Comparison of ENCODE assay signal across 24 mouse cellular contexts in the genomic region with DNA sequence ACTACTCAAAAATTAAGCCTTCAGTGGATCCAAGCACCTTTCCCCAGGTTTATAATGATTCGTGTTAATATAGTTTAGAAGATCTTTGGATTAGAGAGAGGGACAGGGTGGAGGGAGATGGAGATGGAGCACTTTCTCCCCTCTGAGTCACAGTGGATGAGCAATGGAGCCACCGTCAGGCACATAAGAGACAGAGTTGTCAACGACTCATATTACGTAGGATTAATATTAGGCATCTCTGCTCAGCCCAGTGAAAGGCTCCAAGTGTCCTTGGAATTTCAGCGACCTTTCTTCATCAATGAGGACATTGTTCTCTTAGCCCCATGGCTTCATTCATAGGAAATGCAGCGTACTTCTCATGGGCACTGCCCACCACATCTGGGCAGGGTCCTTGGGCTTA.
DNase-seq lines count a peak whose midpoint lies in the region; ATAC-seq lines count a peak whose summit lies in the region.
"Had no signal": no experiment of that assay in that cellular context is flagged by ENCODE, and none has a peak within 500 bp of the region (broad histone marks: within the 10 kb centered on the region; RNA-seq: fewer than 3 reads in every experiment).

No protein-coding gene starts in this region.

- 0 out of 2 replicates have a peak overlapping the region, but pooled peaks have one; percentile 2 for H3K27ac ChIP-seq in hindbrain, embryonic 12.5 days
- H3K27ac ChIP-seq in hindbrain, embryonic 14.5 days: no peak overlapping the region
- 0 out of 2 replicates have a peak overlapping the region, but pooled peaks have one; percentile 14 for H3K27ac ChIP-seq in embryonic facial prominence, embryonic 10.5 days (replicated peaks)
- H3K27ac ChIP-seq: embryonic facial prominence, embryonic 12.5 days; forebrain, embryonic 12.5 days; heart, embryonic 13.5 days; kidney, postnatal 0 days had no signal

- H3K9ac ChIP-seq in hindbrain, embryonic 12.5 days: no peak overlapping the region
- no peak overlapping the region for H3K9ac ChIP-seq in hindbrain, embryonic 14.5 days
- H3K9ac ChIP-seq: embryonic facial prominence, embryonic 12.5 days; forebrain, embryonic 12.5 days; forebrain, postnatal 0 days; heart, embryonic 13.5 days had no signal

- DNase-seq in adrenal gland, adult 2 months: peak; percentile 64
- no peak for DNase-seq in adrenal gland, postnatal 10 days
- DNase-seq in gastrocnemius, adult 18-20 months (ENCODE audit: low spot score): peak; percentile 28
- no peak for DNase-seq in gastrocnemius, postnatal 10 days
- no peak for DNase-seq in hindbrain, embryonic 14.5 days (ENCODE audit: low spot score)
- DNase-seq in embryonic facial prominence, embryonic 10.5 days (ENCODE audit: low spot score): no peak
- DNase-seq in urinary bladder, postnatal 10 days (ENCODE audit: low spot score): no peak
- DNase-seq: cerebellum, adult 11 months; cerebellum, adult 8-10 months; cerebellum, postnatal 14 days; embryo, embryonic 11 days; forebrain, postnatal 0 days; gastrocnemius, postnatal 25 days; heart, postnatal 4 days; kidney, adult 8-10 months had no signal

- no peaks in the 10 kb centered on the region for H3K27me3 ChIP-seq in hindbrain, embryonic 12.5 days
- no peaks in the 10 kb centered on the region for H3K27me3 ChIP-seq in hindbrain, embryonic 14.5 days (ENCODE audit: control insufficient read depth, insufficient read depth, low read length)
- H3K27me3 ChIP-seq in embryonic facial prominence, embryonic 10.5 days (replicated peaks; ENCODE audit: low read depth, poor library complexity, severe bottlenecking): no peaks in the 10 kb centered on the region
- H3K27me3 ChIP-seq: CH12.LX; embryonic facial prominence, embryonic 12.5 days; forebrain, embryonic 12.5 days; heart, embryonic 13.5 days had no signal

- H3K9me3 ChIP-seq in hindbrain, embryonic 12.5 days (replicated peaks): no peaks in the 10 kb centered on the region
- H3K9me3 ChIP-seq in hindbrain, embryonic 14.5 days (ENCODE audit: control insufficient read depth, low read length): no peaks in the 10 kb centered on the region
- no peaks in the 10 kb centered on the region for H3K9me3 ChIP-seq in embryonic facial prominence, embryonic 10.5 days
- H3K9me3 ChIP-seq: embryonic facial prominence, embryonic 12.5 days; forebrain, embryonic 12.5 days; heart, embryonic 13.5 days had no signal

- no peak overlapping the region for H3K4me2 ChIP-seq in hindbrain, embryonic 12.5 days (replicated peaks)
- no peak overlapping the region for H3K4me2 ChIP-seq in hindbrain, embryonic 14.5 days (replicated peaks)
- H3K4me2 ChIP-seq: embryonic facial prominence, embryonic 12.5 days; forebrain, embryonic 12.5 days; heart, embryonic 13.5 days had no signal

- WGBS in hindbrain, embryonic 12.5 days: 59% methylated on average over 6 of the region's 6 CpGs
- WGBS in hindbrain, embryonic 14.5 days: 76% methylated on average over 6 of the region's 6 CpGs
- 61% methylated on average over 6 of the region's 6 CpGs for WGBS in embryonic facial prominence, embryonic 10.5 days

- H3K36me3 ChIP-seq in hindbrain, embryonic 12.5 days: no peaks in the 10 kb centered on the region
- no peaks in the 10 kb centered on the region for H3K36me3 ChIP-seq in hindbrain, embryonic 14.5 days (replicated peaks; ENCODE audit: control insufficient read depth, insufficient read depth)
- H3K36me3 ChIP-seq in embryonic facial prominence, embryonic 10.5 days (replicated peaks): no peaks in the 10 kb centered on the region
- H3K36me3 ChIP-seq: embryonic facial prominence, embryonic 12.5 days; forebrain, embryonic 12.5 days; heart, embryonic 13.5 days had no signal

- H3K4me3 ChIP-seq in hindbrain, embryonic 12.5 days: no peak overlapping the region
- H3K4me3 ChIP-seq in hindbrain, embryonic 14.5 days (replicated peaks; ENCODE audit: low read length): no peak overlapping the region
- no peak overlapping the region for H3K4me3 ChIP-seq in embryonic facial prominence, embryonic 10.5 days
- H3K4me3 ChIP-seq: embryonic facial prominence, embryonic 12.5 days; forebrain, embryonic 12.5 days; heart, embryonic 13.5 days had no signal

- ATAC-seq in hindbrain, embryonic 12.5 days (ENCODE audit: low FRiP score): no peak
- no peak for ATAC-seq in hindbrain, embryonic 14.5 days (ENCODE audit: low FRiP score)
- ATAC-seq: forebrain, postnatal 0 days; hindbrain, embryonic 16.5 days; inflammation-experienced regulatory T-cells, adult 6 months; intestine, postnatal 0 days had no signal

- H3K4me1 ChIP-seq in hindbrain, embryonic 12.5 days: 0 out of 2 replicates have a peak, but pooled peaks cover 3% of the 10 kb centered on the region
- H3K4me1 ChIP-seq in hindbrain, embryonic 14.5 days (replicated peaks; ENCODE audit: control insufficient read depth, insufficient read depth, low read length): no peaks in the 10 kb centered on the region
- peaks cover 20% of the 10 kb centered on the region for H3K4me1 ChIP-seq in embryonic facial prominence, embryonic 10.5 days
- H3K4me1 ChIP-seq: forebrain, embryonic 12.5 days had no signal

Comparison
In these comparisons a context has a peak if more than half of its experiments do, and no peak if none do; other contexts are left out.
1. DNase-seq: peak in adrenal gland, adult 2 months (single experiment) and gastrocnemius, adult 18-20 months (single experiment); none in adrenal gland, postnatal 10 days (single experiment), gastrocnemius, postnatal 10 days (single experiment), hindbrain, embryonic 14.5 days (single experiment), embryonic facial prominence, embryonic 10.5 days (single experiment) and urinary bladder, postnatal 10 days (single experiment).